Mouse (Mus musculus) midbrain, postnatal 0 days (tissue): ENCODE data around the gene Rxfp4. TPM values are rescaled to one million over a fixed set of nuclear protein-coding genes. Genes with fewer than 3 reads are reported as not detected.
A peak's percentile ranks its signal among the peaks of the same experiment; 100 is the strongest.

Experiments used
- ATAC-seq: fragments of 200-750 bp; cut with Nextera tagmentation; 2 replicates; pipeline ENCODE4 v1.8.0; 2017; ENCODE audit warnings: moderate number of reproducible peaks, mild to moderate bottlenecking, moderate TSS enrichment, moderate library complexity; ENCODE audit not compliant: low FRiP score
- DNase-seq: peaks from one replicate; pipeline ENCODE4 v3.0.0-alpha.2; 2015; ENCODE audit warnings: low spot score
- H3K27ac ChIP-seq: fragments of 300-500 bp; sonication (generic); 2 replicates; pipeline ENCODE4 v1.5.1; 2014; ENCODE audit warnings: low read depth, mild to moderate bottlenecking, low read length, mixed read lengths
- H3K27me3 ChIP-seq: fragments of 300-500 bp; sonication (generic); 2 replicates; pipeline ENCODE4 v1.6.1; 2014; ENCODE audit warnings: low read length, control low read depth, mixed read lengths; ENCODE audit not compliant: insufficient read depth
- H3K36me3 ChIP-seq: fragments of 300-500 bp; sonication (generic); 2 replicates; pipeline ENCODE4 v1.6.1; 2014; ENCODE audit warnings: low read length, control low read depth, mixed read lengths; ENCODE audit not compliant: insufficient read depth
- H3K4me1 ChIP-seq: fragments of 300-500 bp; sonication (generic); 2 replicates; pipeline ENCODE4 v1.6.1; 2014; ENCODE audit warnings: mild to moderate bottlenecking, control low read depth, antibody characterized with exemption, low read length, mixed read lengths; ENCODE audit not compliant: insufficient read depth
- H3K4me2 ChIP-seq: fragments of 300-500 bp; sonication (generic); 2 replicates; pipeline ENCODE4 v1.6.1; 2014; ENCODE audit warnings: low read depth, mild to moderate bottlenecking, low read length, mixed read lengths; ENCODE audit not compliant: poor library complexity, severe bottlenecking
- H3K4me3 ChIP-seq: fragments of 300-500 bp; sonication (generic); 2 replicates; pipeline ENCODE4 v1.5.1; 2014; ENCODE audit warnings: low read depth, mild to moderate bottlenecking, low read length, moderate library complexity
- H3K9ac ChIP-seq: fragments of 300-500 bp; sonication (generic); replicated peaks from 2 replicates; pipeline ENCODE4 v1.6.1; 2014; ENCODE audit warnings: mild to moderate bottlenecking, low read length, moderate library complexity, mixed read lengths; ENCODE audit not compliant: poor library complexity, severe bottlenecking
- H3K9me3 ChIP-seq: fragments of 300-500 bp; sonication (generic); 2 replicates; pipeline ENCODE4 v1.6.1; 2016; ENCODE audit warnings: low read length, control low read depth
- CTCF ChIP-seq: IDR thresholded peaks from 2 replicates; pipeline ENCODE4 v1.5.1; 2016; ENCODE audit warnings: antibody characterized with exemption, mild to moderate bottlenecking
- WGBS: fragments of 180-500 bp; shearing (Covaris S2); extraction: QIAGEN DNeasy Blood & Tissue Kit; methylation state at CpG from one replicate; pipeline ENCODE4 v1.1.7; 2014; 5-methylcytosine and 5-hydroxymethylcytosine counted together
- polyA plus RNA-seq: library from polyadenylated mRNA; unstranded; fragments of >200 nt; fragmentation: Nextera tagmentation; extraction: Ambion mirVana; gene quantifications from 2 replicates; pipeline ENCODE4 v1.2.1, GENCODE M21; 2015
- total RNA-seq: library from RNA; depleted of rRNA; stranded (reverse); fragments of >200 nt; gene quantifications from 2 replicates; pipeline ENCODE4 v1.2.3, GENCODE M21; 2014; rRNA removed

Gene Rxfp4
- total RNA-seq: 0.42 TPM in 1 of 2 replicates, not detected in the other
- polyA plus RNA-seq: not detected in 2 replicates

GRCm38 (mm10) chr3:88652846-88653515 lies at the start of gene Rxfp4:
Rxfp4 (minus strand) TSS chr3:88653142.
- Histone ChIP-seq H3K9me3 (no peaks in the 10 kb centered on the region), H3K36me3 (peaks cover 4% of the 10 kb centered on the region; the same call in 1 of the 2 replicates), H3K4me3 (no peak within 1 kb of the TSS), H3K9ac (no peak within 1 kb of the TSS), H3K4me2 (no peak within 1 kb of the TSS), H3K4me1 (no peaks in the 10 kb centered on the region), H3K27ac (no peak within 1 kb of the TSS), H3K27me3 (no peaks in the 10 kb centered on the region)
- DNase-seq: no peak
- ATAC-seq: no peak
- WGBS: 89% methylated on average over 17 of the region's 17 CpGs
- no peak for TF ChIP-seq CTCF

GRCm38 (mm10) chr3:88701222-88701621 lies 48.3 kb upstream of the Rxfp4 start:
- TF ChIP-seq CTCF: no peak
- 84% methylated on average over 3 of the region's 3 CpGs for WGBS
- no peak overlapping the region for H3K4me3 ChIP-seq
- ATAC-seq: no peak
- H3K4me1 ChIP-seq: no peaks in the 10 kb centered on the region
- no peak overlapping the region for H3K4me2 ChIP-seq
- DNase-seq: no peak
- no peak overlapping the region for H3K9ac ChIP-seq
- no peaks in the 10 kb centered on the region for H3K9me3 ChIP-seq
- no peak overlapping the region for H3K27ac ChIP-seq
- peaks cover 69% of the 10 kb centered on the region for H3K36me3 ChIP-seq
- no peaks in the 10 kb centered on the region for H3K27me3 ChIP-seq

GRCm38 (mm10) chr3:88700247-88700646 lies 47.3 kb upstream of the Rxfp4 start:
- Histone ChIP-seq H3K4me1 (no peaks in the 10 kb centered on the region), H3K4me3 (no peak overlapping the region), H3K36me3 (peaks cover 76% of the 10 kb centered on the region), H3K9ac (no peak overlapping the region), H3K9me3 (no peaks in the 10 kb centered on the region), H3K27ac (no peak overlapping the region), H3K27me3 (no peaks in the 10 kb centered on the region), H3K4me2 (no peak overlapping the region)
- DNase-seq (no peak), ATAC-seq (no peak)
- no peak for TF ChIP-seq CTCF
- 94% methylated on average over 3 of the region's 3 CpGs for WGBS

GRCm38 (mm10) chr3:88698834-88699233 lies 45.9 kb upstream of the Rxfp4 start:
- no peak overlapping the region for H3K4me3 ChIP-seq
- TF ChIP-seq CTCF: no peak
- ATAC-seq (no peak), DNase-seq (no peak)
- no peaks in the 10 kb centered on the region for H3K27me3 ChIP-seq
- H3K27ac ChIP-seq: no peak overlapping the region
- no peaks in the 10 kb centered on the region for H3K9me3 ChIP-seq
- WGBS: 93% methylated on average over 6 of the region's 6 CpGs
- H3K36me3 ChIP-seq: peaks cover 77% of the 10 kb centered on the region
- no peak overlapping the region for H3K9ac ChIP-seq
- no peaks in the 10 kb centered on the region for H3K4me1 ChIP-seq
- H3K4me2 ChIP-seq: no peak overlapping the region

- H3K36me3 ChIP-seq: peaks cover 77% of the 10 kb centered on the region
- H3K27me3 ChIP-seq: no peaks in the 10 kb centered on the region
- TF ChIP-seq CTCF: no peak
- H3K4me3 ChIP-seq: no peak overlapping the region
- no peaks in the 10 kb centered on the region for H3K9me3 ChIP-seq
- DNase-seq (no peak), ATAC-seq (no peak)
- H3K4me2 ChIP-seq: no peak overlapping the region
- 97% methylated on average over 1 of the region's 1 CpGs for WGBS
- no peak overlapping the region for H3K27ac ChIP-seq
- no peak overlapping the region for H3K9ac ChIP-seq
- no peaks in the 10 kb centered on the region for H3K4me1 ChIP-seq
Measured at GRCm38 (mm10) chr3:88698051-88698450, 45.1 kb upstream of the Rxfp4 start.

GRCm38 (mm10) chr3:88695545-88695944 lies 42.6 kb upstream of the Rxfp4 start:
- H3K9me3 ChIP-seq: no peaks in the 10 kb centered on the region
- no peaks in the 10 kb centered on the region for H3K27me3 ChIP-seq
- H3K4me3 ChIP-seq: no peak overlapping the region
- H3K4me2 ChIP-seq: no peak overlapping the region
- H3K27ac ChIP-seq: no peak overlapping the region
- no peak overlapping the region for H3K9ac ChIP-seq
- H3K4me1 ChIP-seq: no peaks in the 10 kb centered on the region
- peaks cover 74% of the 10 kb centered on the region for H3K36me3 ChIP-seq
- peak; percentile 33; the same call in 1 of the 2 replicates for TF ChIP-seq CTCF
- ATAC-seq: no peak
- DNase-seq: no peak
